Mouse (Mus musculus) A20 (cell line): Measurements from ENCODE around the gene Gnao1.

Experiments used
- DNase-seq: peaks from one replicate; pipeline ENCODE4 v3.0.0-alpha.2; 2011; ENCODE audit warnings: low read depth, low spot score

The Gnao1 gene

DNA sequence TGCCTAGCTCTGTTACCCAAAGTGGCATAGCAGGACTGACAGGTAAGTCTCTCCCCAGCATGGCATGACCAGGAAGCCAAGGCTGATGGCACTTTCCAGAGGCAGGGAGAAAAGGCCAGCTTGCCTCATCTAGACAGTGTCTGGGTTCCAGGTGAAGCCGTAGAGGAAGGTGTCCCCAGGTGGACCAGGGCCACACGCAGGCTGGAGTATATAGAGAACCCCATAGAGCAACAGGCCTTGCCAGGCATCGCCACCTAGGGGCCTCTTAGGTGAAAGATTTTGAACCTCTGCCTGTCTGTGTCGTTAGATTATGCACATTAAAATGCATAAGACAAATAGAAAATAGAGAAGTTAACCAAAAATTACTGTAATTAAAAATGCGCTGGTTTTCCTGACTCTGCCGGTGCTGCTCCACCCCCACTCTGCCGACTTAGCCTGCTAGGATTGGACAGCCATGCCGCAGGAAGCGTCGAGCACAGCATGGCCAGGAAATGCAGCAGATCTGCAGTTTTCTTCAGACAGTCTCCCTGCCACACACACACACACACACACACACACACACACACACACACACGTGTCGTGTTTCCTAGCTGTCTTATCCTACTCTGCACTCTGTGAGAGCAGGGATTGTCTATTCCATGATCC, 34.2 kb downstream of the Gnao1 start:
- no peak for DNase-seq

DNA sequence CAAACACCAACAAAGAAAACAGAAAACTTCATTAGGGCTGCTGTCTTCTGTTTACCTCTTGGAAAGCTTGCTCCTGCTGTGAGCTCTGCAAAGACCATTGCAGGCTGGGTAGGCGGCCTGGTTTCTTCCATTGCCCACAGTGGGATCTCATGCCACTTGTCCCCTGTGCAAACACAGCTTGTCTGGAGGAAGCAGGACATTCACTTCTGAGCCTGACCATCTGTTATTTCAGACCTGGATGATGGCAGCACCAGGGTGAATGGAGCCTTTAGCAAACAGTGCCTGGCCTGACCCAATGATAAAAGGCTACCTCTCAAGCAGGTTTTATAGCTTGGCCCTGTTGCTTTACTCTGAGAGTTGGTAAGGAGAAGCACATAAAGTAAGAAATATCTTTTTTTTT, 35.4 kb downstream of the Gnao1 start:
- DNase-seq, result no peak

- DNase-seq, result no peak
Measured at GRCm38 (mm10) chr8:93852087-93852645, 42.4 kb downstream of the Gnao1 start.

- DNase-seq, result no peak
Measured at GRCm38 (mm10) chr8:93852851-93853461, 43.2 kb downstream of the Gnao1 start.

DNA sequence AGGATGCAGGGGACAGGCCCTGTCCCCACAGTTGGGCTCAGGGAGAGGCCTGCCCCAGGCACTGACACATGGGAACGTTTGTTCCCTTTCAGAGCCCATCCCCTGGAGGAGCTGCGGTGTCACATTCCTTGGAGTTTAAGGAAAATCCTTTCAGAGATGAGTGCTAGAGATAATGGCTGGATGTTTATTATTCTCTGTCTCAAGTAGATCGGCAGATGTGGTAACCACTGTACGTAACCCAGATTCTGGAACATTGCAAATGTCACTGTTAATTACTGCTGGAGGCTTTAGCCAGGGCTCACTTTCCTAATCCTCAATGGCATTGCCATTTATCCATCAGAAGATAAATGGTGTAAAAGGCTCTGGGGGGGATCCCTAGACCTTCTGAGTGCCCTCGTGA, 44.9 kb downstream of the Gnao1 start:
- DNase-seq, result no peak

DNA sequence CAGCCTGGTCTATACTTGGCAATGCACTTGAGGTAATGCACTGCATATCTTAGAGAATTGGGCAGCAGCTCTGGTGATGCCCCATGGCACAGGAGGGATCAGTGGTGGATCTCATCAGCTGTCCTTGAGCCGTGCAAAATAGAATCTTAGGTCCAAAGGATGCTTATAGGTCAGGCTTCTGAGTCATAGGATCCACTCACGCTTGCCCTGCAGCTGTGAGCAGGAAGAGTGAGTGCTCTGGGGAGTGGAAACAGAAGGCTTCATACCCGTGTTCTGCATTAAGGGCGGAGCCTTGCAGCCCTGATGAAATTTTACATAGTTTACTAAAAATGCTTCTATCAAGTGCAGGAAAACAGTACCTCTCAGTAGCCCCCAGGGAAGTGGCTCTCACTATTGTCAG, 45.5 kb downstream of the Gnao1 start:
- no peak for DNase-seq

DNA sequence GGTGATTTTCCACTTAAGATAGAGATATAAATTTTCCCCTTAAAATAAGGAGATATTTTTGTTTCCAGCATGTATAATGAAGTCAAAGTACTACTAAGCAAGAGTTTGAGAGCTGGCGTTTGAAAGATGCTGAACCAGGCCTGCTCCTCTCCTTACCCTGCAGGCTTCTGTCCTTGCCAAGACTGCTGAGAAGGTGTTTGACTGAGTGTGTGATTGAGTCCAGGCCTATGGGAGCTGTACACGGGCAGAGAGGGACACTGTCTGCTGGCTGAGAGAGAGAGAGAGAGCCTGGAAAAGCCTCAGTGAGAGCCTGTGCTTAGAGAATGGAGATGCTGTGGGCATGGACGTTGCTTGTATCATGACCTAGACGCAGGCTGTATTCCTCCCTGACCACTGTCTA, 47.4 kb downstream of the Gnao1 start:
- DNase-seq, result no peak

DNA sequence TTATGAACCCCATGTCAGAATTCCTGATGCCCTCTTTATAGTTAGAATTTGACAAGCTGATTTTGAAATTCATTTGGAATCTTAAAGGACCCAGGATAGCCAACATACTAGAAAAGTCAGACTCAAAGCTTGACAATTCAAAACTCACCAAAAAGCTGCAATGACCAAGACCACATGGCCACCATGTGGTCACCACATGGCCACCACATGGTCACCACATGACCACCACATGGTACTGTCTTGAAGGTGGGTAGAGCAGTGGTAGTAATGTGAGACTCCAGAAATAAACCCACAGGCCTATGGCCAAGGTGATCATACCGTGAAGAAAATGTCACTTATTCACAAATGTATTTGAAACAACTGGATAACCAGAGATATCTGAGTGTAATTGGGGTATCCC, 48.5 kb downstream of the Gnao1 start:
- no peak for DNase-seq

GRCm38 (mm10) chr8:93860020-93860419, 50.3 kb downstream of the Gnao1 start:
- DNase-seq, result no peak

GRCm38 (mm10) chr8:93864064-93864463, 54.3 kb downstream of the Gnao1 start:
- DNase-seq, result no peak

- DNase-seq, result no peak
Measured at GRCm38 (mm10) chr8:93866271-93866670, 56.5 kb downstream of the Gnao1 start.

GRCm38 (mm10) chr8:93868486-93869221, 58.9 kb downstream of the Gnao1 start:
- DNase-seq, result no peak

- no peak for DNase-seq
Measured at GRCm38 (mm10) chr8:93871275-93871674, 61.5 kb downstream of the Gnao1 start.

- DNase-seq, result no peak
Measured at GRCm38 (mm10) chr8:93878396-93878795, 68.6 kb downstream of the Gnao1 start.

GRCm38 (mm10) chr8:93879966-93880365, 70.2 kb downstream of the Gnao1 start:
- DNase-seq, result no peak

DNA sequence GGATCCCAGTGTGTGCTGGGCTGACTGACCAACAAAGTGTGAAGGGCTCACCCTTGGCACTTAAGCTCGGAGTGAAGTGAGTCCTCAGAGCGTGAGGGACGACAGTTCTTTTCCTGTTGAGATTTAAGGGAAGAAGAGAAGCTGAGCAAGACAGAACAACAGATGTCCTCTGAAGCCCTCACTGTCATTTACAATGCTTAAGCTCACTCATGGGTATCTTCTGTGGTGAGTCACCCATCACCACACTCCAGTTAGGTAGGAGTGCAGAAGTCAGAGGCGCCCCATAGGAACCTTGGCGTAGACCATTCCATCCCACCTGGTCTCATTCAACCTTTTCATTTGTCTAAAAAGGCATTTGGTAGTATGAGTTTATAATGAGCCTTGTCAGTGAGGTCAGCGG, 71.6 kb downstream of the Gnao1 start:
- no peak for DNase-seq

DNA sequence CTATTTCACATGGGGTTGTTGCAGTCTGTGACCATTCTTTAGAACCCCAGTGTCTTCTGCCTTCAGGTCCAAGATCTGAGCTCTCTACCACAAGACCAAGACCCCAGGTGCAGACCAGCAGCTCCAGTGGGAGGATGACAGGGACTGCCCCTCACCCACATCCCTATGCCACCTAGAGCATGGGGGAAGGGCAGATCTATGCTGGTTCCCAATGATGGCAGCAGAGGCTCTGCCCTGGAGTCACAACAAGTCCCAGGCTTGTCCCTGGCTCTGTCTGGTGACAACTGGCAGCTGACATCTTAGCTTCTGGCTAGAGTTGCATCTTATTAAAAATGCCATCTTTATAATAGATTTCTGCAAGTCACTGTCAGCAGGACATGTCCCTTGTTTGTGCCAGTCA, 73.5 kb downstream of the Gnao1 start:
- DNase-seq, result no peak

DNA sequence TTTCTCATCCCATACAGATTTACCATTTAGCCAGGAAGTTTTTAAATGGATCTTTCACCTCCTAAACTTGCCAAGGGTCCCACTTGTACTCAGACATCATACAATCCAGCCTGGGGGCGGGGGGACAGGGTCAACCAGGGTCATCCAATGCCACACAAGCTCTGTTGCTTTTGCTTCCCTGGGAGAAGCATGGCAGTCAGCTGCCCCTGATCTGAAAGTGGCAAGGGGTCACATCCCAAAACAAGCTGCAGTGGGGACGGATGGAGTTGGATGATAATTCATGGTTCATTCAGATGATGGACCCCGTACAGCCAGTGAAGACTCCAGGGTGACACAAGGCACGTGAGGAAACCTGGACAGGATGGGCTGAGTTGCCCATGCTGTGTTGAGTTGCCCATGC, 74.0 kb downstream of the Gnao1 start:
- no peak for DNase-seq

DNA sequence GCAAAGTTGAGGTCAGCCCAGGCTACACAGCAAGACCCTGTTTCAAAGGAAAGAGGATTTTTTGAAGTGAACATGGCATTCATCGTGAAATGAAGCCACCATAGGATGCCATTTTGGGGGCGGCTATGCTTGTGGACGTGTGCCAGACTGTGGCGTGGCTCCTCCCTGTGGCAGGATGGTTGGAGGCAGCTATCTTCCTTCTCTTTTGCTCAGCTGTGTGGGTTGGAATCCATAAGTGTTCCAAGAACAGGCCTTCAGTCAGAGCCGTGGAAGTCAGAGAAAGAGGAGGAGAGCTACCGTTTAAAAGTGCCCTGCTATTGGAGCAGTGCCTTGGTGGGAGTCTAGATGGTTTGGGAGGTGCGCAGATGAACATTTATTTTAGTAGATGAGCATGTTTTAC, 74.5 kb downstream of the Gnao1 start:
- no peak for DNase-seq

DNA sequence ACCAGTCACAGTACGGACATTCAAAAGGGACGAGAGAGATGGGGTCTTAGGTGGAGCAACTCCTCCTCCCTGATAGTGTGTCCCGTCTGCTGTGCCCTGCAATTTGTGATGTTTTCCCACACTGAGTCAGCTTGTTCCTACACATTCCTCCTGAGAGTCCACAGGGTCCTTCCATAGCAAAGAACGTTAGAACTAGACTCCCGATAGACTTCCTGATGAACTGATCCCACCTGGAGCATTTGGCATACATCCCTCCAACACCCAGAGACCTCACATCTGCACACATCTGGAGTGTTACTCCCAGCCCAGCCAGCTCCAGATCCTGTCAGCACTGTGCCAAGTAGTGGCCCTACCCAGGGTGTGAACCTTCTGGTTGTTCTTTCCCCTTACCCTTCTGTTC, 76.4 kb downstream of the Gnao1 start:
- DNase-seq, result no peak

GRCm38 (mm10) chr8:93888150-93888676, 78.4 kb downstream of the Gnao1 start:
- DNase-seq, result no peak

GRCm38 (mm10) chr8:93888702-93889480, 79.1 kb downstream of the Gnao1 start:
- DNase-seq, result no peak
